Mouse (Mus musculus) retina, postnatal 1 day (tissue): ENCODE data around the gene Lrp10.
A peak's percentile ranks its signal among the peaks of the same experiment; 100 is the strongest.

Source experiments
- DNase-seq: peaks from one replicate; pipeline ENCODE4 v3.0.0-alpha.2; 2012

Gene Lrp10

DNA sequence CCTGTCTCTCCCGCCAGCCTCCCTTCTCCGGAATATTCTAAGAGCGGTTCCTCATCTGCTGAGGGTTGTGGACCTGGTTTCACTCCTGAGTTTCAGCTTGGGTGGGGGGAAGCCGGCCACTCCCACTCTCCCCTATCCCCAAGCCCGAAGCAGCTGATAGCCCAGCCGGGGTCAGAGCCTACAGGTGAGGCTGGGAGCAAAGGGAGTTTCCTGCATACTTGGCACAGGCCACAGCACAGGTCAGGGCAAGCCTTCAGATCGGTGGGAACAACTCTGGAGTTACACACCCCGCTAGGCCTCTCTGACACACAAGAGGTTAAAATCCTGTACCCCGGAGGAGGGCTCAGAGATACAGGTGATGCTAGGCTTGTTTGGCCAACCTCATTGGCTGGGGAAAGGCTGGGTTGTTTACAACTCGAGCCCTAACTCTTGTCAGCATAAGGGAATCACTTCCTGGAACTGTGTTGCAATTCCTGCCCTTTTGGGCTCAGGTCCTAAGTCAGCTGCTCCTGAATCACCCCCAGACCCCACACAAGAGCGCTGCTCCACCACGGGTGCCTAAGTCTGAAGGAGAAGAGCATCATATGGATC, 29.9 kb upstream of the Lrp10 start:
- DNase-seq: no peak

DNA sequence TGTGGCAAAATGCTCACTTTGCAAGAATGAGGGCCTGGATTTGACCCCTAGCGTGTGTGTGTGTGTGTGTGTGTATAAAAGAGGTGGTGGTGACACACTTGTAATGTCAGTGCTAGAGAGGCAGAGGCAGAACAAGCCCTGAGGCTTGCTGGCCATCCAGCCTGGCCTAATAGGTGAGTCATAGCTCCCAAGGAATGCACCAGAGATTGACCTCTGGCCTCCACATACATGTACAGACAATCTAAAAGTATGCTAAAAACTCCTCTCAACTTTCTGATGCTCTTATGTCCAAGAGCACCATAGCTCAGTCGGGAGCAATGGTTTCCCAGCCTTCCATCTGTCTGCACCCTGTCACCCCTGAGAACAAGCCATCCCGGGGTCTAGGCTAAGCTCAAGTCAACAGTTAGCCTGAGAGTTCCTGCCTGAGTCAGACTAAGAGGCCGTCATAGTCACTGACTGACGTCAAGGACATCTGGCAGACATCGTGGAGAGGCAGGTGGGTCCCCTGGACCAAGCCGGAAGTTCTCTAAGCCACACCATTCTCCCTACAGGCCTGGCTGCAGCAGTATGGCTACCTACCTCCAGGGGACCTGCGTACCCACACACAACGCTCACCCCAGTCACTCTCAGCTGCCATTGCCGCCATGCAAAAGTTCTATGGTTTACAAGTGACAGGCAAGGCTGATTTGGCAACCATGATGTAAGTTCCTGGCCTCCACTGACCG, 28.6 kb upstream of the Lrp10 start:
- no peak for DNase-seq

DNA sequence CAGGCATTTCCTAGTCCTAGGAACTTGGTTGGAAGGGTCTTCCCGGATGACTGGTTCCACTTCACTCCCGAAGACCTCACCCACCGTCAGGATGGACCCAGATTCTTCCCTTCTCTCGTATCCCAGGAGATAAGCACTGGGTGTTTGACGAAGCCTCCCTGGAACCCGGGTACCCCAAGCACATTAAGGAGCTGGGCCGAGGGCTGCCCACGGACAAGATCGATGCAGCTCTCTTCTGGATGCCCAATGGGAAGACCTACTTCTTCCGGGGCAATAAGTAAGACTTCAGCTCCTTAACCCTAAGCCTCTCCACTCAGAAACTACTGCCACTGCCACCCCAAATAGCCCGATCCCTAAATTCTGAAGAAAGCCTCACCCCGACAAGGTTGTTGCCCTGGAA, 24.8 kb upstream of the Lrp10 start:
- DNase-seq: no peak

DNA sequence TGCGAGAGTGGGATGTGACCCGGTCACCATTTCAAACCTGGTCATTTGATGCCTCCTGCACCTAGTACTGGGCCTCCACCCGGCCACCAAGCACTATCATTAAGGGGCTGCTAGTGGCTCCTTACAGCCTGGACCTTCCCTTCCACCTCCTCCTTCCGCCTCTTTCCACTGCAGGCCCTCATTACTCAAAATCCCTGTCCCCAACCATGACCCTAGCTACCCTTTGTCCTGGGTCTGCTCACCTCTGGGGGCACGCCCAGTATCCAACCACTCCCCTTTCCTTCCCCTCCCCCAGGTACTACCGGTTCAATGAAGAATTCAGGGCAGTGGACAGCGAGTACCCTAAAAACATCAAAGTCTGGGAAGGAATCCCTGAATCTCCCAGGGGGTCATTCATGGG, 24.3 kb upstream of the Lrp10 start:
- no peak for DNase-seq

DNA sequence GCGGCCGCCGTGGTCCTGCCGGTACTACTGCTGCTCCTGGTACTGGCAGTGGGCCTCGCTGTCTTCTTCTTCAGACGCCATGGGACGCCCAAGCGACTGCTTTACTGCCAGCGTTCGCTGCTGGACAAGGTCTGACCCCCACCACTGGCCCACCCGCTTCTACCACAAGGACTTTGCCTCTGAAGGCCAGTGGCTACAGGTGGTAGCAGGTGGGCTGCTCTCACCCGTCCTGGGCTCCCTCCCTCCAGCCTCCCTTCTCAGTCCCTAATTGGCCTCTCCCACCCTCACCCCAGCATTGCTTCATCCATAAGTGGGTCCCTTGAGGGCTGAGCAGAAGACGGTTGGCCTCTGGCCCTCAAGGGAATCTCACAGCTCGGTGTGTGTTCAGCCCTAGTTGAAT, 23.4 kb upstream of the Lrp10 start:
- DNase-seq: no peak

DNA sequence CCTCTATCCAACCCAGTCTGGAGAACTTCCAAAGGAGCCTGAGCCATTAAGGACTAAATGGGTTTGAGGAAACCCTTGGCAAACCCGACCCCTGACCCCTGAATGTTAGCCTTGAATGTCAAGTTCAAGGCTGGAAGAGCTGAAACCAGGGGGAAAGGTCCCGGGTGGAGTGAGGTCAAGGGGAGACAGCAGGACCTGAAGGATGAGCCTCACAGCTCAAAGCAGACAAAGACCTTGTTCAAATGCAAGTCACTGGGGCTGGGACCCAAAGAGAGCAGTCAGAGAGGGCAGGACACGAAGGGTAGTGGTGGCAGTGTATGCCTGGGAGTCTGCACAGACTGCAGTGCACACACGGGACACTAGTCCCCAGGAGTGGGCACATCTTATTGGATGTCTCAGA, 22.6 kb upstream of the Lrp10 start:
- no peak for DNase-seq

DNA sequence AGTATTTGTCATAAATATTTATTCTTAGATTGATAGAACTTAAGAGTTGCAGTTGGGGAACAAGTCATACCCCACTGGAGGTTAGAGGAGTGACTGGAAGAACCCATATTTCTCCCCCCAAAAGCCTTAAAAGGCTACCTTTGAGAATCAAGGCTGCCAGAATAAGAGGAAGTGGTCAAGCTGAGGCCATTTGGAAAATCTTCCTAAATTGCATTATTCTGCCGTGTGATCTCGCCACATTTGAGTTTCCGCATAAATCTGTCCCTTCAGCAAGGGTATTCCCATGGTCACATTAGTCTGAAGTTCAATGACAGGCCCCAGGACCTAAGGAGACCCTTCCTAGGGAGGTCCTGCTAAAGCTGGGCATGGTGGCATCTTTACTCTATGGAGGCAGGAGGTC, 21.4 kb upstream of the Lrp10 start:
- no peak for DNase-seq

DNA sequence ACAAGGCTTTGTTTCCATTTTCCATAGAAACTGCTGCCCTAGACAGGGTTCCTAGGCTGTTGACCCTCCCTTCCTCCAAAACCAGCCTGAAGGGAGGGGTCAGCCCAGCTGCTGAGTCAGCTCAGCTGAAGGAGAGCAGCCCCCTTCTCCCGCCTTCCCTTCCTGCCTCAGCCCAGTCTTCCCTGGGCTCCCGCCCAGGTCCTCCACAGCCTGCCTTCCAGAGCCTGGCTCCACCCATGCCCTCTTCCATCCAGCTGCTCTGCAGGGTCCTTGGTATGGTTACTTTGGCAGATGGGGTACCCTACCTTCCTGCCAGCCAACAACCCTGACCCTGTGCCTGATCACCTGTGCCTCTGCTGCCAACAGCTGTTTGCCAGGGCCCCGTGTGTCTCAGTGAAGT, 20.7 kb upstream of the Lrp10 start:
- peak; percentile 33 for DNase-seq

DNA sequence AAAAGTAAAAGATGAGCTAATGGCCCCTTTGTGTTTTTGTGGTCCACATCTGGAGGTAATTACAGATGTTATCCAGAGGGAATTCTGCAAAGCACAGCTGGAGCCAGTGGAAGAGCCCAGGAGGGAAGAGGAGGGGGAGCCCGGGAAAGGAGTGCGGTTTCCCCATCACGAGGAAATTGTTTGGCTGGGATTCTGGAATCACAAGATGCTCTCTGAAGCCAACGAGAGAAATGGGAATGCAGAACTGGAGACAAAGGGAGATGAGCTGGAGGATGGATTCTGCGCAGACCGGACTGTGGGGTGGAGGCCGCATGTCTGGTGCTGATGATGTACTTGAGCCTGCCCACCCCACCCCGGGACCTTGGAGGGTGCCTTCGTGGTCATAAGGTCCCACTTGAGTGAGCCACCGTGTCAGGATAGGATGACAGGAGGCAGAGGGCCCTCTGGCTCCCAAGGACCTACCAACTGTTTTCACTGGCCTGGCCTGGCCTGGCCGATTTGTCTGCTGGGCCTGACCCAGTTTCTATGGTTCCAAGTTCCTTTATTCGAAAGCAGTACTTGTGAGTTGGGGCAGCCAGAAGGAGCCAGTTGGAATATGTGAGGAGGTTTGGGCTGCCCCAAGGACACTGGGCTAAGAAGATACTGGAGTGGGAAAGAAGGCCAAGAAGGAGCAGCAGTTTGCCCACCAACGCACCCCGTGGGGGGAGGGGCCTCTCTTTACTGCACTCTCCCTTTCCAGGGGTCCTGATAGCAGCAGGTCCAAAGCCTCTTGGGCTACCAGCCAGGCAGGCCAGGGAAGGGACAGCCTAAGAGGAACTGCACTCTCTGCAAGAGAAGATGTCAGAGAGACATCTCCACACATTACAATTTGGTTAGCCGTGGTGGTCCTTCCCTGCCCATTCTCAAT, 20.0 kb upstream of the Lrp10 start:
- no peak for DNase-seq

DNA sequence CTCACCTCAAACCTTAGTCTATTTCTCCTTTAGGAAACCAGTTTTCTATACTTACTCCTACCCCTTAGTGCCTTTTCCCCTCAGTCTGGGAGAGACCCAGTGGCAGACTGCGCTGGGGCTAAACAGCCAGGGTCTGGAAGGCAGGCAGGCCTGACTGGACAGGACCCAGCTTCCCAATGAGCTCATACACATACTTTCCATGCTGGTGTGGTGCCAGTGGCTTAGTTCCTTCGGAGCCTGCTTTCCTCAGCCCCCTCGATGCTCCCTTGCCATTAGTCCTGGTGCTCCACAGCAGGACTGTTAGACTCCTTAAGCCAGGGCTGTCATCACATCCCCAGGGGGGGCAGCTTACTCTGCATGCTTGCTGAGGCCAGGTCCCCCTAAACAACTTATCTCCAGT, 18.5 kb upstream of the Lrp10 start:
- DNase-seq: no peak

DNA sequence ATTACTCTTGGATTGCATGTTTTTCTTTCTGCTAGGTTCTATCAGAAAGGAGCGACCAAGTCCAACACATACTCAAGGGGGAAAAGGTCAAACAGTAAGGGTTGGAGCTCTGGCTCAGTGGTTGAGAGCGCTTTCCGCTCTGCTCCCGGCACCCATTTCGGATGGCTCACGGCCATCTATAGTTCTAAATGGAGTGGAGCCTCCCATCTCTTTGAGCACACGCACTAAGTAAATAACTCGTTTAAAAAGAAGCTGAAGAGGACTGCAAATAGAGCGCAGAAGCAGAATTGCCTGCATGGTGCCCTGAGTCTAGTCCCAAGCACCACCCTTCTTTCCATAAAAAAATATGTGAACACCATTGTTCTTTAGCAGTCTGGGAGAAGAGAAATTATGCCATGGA, 10.4 kb upstream of the Lrp10 start:
- DNase-seq: no peak

DNA sequence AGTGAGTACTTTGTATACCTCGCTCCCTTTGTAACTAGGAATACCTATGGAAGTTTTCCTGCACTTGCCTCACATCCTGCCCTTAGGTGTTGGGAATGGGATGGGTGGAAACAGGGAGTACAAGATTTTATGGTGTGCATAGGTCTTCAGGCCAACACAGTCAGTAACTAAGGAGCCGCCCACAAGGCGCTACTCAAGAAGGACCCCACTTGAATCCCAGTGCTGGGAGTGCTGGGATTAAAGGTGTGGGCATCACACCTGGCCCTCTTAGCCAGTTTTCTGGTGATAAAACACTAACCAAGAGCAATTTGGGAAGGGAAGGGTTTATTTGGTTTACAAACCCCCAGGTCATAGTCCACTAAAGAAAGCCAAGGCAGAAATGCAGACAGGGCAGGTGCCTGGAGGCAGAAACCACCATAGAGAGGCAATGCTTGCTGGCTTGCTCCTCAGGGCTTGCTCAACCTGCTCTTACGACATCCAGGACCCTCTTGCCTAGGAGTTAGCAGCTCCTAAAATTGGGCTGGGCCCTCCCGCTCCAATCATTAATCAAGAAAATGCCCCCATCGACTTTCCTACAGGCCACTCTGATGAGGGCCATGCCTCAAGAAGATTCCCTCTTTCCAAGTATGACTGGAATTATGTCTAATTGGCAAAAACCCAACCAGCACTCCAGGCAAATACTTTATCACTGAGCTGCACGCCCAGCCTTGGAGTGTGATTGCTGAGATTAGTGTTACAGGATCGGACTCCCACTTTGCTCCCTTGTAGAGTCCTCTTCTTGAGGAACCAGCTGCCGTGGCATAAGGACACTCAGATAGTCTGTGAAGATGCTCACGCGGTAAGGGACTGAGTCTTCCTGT, 9.0 kb upstream of the Lrp10 start:
- no peak for DNase-seq

DNA sequence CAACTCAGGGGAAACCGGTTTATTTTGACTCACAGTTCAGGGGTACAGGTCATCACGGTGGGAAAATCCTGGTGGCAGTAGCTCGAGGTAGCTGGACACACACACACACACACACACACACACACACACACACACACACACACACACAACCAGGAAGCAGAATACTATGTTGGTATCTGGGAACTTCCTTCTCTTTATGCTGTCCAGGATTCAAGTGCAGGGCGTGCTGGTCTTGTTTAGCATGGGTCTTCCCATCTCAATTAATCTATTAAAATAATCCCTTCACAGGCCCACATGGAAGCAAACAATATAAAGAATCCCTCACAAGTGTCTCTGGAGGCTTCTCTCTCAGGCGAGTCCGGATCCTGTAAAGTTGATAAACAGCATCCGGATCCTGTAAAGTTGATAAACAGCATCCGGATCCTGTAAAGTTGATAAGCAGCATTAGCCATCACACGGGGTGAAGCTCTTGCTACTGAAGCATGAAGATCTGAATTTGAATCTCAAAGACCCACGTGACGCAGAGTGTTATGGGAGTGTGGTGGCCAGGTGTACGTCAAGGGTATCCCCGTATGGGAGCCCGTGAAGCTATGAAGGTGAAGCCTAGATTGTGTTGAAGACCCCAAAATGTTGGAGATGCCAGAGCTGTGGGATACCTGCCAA, 5.9 kb upstream of the Lrp10 start:
- no peak for DNase-seq

DNA sequence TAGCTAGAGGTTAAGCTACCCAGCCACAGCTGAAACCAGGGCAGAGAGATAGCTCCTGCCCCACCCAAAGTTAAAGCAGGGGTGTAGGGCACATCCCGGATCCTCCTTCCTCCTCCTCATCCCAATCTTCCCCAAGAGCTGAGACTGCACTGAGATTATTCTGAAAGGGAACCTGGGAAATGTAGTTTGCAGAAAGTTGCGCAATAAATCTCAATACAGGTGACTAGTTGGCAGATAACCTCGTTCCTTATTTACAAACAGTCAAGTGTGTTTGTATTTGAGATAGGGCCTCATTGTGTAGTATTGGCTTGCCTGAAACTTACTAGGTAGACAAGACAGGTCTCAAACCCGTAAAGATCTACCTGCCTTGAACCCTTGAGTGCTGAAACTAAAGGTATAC, 1.8 kb upstream of the Lrp10 start:
- no peak for DNase-seq

DNA sequence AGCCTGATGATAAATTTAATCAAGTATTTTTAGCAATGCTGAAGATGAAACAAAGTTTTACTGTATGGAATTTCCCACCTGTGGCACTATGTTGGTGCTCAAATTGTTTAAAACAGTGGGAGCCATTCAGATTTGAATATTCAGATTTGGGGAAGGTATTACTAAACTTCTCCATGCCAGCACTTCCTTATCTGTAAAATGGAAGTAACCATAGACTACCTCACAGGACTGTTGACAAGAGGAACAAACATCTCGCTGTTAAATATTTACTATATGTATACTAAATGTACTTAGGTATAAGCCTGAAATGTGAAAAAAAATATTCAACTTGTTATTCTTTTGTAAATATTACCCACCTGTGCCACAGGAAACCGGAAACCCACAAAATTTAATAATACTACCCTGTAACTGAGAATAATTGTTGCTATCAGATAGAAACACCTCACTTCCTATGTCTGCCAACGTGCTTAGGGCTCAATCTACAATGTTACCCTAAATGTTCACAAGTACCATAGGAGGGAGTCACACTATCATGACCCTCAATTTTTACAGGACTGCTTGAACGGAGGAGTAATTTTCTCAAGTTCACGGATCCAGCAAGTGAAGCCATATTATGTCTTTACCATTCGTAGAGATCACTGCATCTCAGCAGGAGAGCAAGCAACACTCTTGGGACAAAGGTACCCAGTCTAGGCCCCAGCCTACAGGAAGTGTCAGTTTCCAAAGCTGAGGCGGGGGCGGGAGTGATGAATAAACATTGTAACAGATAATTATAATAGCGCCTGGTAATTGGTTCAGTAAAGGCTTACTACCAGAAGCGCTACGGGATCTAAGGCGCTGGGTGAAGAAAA, 604 bp upstream of the Lrp10 start:
- no peak for DNase-seq

DNA sequence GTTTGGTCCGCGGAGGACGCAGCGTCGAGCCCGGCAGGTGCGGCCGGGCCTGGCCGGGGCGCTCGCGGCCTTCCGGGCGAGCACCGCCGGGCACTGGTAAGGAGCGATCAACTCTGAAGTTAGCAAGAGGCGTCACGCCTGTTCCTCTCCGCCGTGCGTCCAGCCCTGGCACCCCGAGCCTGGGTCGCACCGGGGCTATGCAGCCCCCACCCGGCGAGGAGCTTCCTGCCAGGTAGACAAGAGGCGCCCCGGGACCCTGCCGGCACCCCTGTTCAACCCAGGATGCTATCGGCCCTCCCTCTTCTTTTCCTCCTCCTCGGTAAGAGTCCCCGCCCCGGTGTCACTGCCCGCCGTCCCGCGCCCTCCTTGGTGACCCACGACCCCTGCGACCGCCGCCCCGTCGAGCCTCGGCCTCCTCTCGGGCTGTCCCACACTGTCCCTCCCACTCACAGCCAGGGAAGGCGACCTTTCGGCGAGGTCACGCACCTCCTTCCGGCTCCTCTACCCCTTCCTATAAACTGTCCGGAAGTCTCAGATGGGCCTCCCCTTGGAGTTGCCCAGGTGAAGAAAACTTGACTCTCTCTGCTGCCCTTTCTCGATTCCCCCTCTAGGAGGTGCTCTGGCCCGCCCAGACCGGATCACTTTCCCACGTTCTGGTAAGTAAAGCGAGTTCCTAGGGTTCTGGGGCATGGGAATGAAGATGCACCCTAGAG, 512 bp downstream of the Lrp10 start:
- peak; percentile 78 for DNase-seq

DNA sequence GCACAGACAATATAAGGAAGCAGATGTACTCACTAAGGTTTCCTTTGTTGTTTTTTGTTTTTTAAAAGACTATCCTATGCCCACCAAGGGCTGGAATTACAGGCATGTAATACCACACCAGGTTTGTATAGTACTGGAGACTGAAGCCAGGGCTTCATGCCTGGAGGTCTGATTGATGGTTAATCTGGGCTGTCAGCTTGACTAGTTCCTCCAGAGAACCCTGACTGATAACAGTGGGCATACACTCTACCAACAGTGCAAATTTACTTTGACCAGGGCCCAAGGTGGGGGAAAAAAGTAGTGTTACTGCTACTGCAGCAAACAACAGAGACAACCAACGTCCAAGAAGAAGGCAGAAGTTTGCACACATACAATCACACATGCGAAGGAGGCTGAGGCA, 7.5 kb downstream of the Lrp10 start:
- DNase-seq: no peak

DNA sequence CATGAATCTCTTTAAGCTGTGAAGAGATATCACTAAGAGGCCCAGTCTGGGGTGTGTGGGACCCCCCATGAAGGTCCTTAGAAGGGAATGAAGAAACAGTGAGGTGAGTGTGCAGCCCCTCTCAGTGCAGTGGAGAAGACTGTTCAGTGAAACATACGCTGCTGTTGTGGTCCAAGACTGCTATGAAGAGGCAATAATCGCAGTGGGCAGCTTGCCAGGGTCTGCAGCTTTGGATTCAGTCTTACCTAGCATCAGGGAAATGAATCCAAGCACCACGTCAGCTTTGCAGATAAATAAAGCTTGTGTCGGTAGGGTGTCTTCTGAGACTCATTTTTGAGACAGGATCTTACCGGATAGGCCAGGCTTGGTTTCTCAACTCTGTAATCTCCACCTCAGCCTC, 8.7 kb downstream of the Lrp10 start:
- DNase-seq: no peak

DNA sequence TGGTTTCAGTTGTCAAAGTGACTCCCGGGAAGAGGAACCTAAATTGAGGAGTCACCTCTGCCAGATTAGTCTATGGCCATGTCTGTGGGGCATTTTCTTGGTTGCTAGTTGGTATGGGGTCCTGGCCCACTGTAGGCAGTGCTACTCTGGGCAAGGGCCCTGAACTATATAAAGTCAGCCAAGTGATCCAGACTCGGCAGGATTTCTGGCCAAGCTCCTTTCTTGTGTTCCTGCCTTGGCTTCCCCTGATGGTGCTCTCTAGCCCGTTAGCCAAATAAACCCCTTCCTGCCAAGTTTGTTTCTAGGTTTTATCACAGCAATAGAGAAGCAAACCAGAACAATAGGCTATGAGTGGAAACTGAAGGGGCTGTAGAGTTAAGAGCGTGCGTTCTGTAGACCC, 10.8 kb downstream of the Lrp10 start:
- no peak for DNase-seq

DNA sequence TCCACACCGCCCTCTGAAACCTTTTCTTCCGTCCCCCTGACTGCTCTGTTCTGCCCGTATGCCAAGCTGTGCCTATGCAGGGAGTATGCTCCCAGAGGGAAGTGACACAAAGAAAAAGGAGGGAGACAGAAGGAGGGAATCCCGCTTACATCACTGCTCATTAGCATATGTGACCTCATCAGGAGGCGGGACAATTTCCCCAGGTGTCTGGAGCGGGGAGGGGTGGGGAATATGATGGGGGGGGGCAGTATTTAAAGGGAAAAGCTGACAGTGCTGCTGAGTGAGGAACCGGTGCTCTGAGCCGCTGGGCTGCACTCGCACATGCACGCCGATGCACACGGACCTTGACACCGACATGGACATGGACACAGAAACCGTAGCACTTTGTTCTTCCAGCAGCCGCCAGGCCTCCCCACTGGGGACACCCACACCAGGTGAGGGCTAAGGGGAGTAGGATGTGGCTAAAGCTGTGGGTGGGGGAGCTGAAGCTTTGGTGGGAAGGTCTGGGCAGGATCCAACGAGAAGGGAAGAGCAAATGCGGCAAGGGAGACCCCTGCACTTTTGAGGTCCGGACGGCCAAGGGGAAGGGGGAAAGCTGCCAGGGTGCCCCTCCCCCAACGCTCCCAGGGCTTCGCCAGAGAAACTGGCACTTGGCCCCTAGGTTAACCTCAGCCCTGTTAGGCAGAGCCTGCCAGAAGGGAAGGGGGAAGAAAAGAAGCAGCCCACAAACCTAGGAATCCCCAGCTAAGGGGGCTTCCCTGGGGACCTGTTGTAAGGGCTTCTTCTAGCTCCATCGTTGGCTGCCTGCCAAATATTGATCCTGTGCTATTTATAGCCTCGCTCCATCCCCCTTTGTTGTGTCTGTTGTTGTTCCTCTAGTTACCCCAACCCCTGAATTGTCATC, 12.3 kb downstream of the Lrp10 start, which contains the start of gene Rem2:
TSS of gene Rem2 (plus strand) at position 160 of the 904 bp plus-strand sequence.
- DNase-seq: peak; percentile 93
